Mouse (Mus musculus) ES-Bruce4 (cell line): ENCODE data around the gene Apba2.

Experiments
- CTCF ChIP-seq: IDR thresholded peaks from one replicate; pipeline ENCODE4 v1.8.1; 2011; ENCODE audit warnings: low read depth, low read length
- EP300 ChIP-seq: IDR thresholded peaks from 2 replicates; pipeline ENCODE4 v1.6.1; 2011; ENCODE audit warnings: low read depth, low read length; ENCODE audit not compliant: insufficient read depth
- POLR2A ChIP-seq: IDR thresholded peaks from one replicate; pipeline ENCODE4 v1.8.1; 2011; ENCODE audit warnings: low read length; ENCODE audit not compliant: insufficient read depth

DNA sequence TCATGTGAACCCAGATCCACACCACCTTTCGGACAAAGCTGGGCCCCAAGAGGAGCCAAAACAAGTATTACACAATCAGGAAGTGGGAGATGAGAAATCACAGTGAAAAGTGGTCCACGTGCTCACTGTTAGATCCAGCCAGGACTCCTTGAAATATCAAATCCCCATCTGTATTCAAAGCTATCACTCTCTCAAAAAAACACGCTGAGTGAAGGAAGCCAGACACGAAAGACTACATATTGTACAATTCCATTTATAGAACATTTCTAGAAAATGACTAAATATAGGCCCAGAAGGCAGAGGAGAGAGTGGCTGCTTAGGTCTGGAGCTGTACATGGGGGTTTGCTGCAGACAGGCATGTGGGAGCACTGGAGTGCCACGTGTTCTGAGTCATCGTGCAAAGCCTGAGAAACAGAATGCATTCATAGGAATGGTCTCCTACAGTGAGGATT is 82.2 kb downstream of the Apba2 start:
- no peak for TF ChIP-seq CTCF
- TF ChIP-seq POLR2A = no peak
- no peak for TF ChIP-seq EP300
